Mouse (Mus musculus) heart, embryonic 16.5 days (tissue): ENCODE measurements around the gene Rgs16. TPM values are rescaled to one million over a fixed set of nuclear protein-coding genes. Genes with fewer than 3 reads are reported as not detected.

Experiments used
- ATAC-seq: fragments of 200-750 bp; cut with Nextera tagmentation; replicated peaks from 2 replicates; pipeline ENCODE4 v1.8.0; 2017; ENCODE audit warnings: moderate number of reproducible peaks; ENCODE audit not compliant: insufficient read depth, low FRiP score; ENCODE audit errors: extremely low read depth
- H3K27ac ChIP-seq: fragments of 300-500 bp; sonication (generic); 2 replicates; pipeline ENCODE4 v1.5.1; 2014; ENCODE audit warnings: mild to moderate bottlenecking, low read length, control low read depth, moderate library complexity
- H3K27me3 ChIP-seq: fragments of 300-500 bp; sonication (generic); 2 replicates; pipeline ENCODE4 v1.6.1; 2014; ENCODE audit warnings: low read length, mixed read lengths; ENCODE audit not compliant: control insufficient read depth, insufficient read depth
- H3K36me3 ChIP-seq: fragments of 300-500 bp; sonication (generic); 2 replicates; pipeline ENCODE4 v1.6.1; 2014; ENCODE audit not compliant: control insufficient read depth, insufficient read depth
- H3K4me1 ChIP-seq: fragments of 300-500 bp; sonication (generic); 2 replicates; pipeline ENCODE4 v1.6.1; 2014; ENCODE audit warnings: low read length, mixed read lengths; ENCODE audit not compliant: control insufficient read depth, insufficient read depth
- H3K4me2 ChIP-seq: fragments of 300-500 bp; sonication (generic); 2 replicates; pipeline ENCODE4 v1.6.1; 2014; ENCODE audit warnings: low read depth, mild to moderate bottlenecking, control low read depth, low read length
- H3K4me3 ChIP-seq: fragments of 300-500 bp; sonication (generic); 2 replicates; pipeline ENCODE4 v1.5.1; 2014; ENCODE audit warnings: mild to moderate bottlenecking, control low read depth, low read length
- H3K9ac ChIP-seq: fragments of 300-500 bp; sonication (generic); 2 replicates; pipeline ENCODE4 v1.6.1; 2014; ENCODE audit warnings: low read length, control low read depth
- H3K9me3 ChIP-seq: fragments of 300-500 bp; sonication (generic); replicated peaks from 2 replicates; pipeline ENCODE4 v1.6.1; 2016; ENCODE audit warnings: low read length; ENCODE audit not compliant: control insufficient read depth
- WGBS: fragments of 180-500 bp; shearing (Covaris S2); extraction: QIAGEN DNeasy Blood & Tissue Kit; methylation state at CpG from one replicate; pipeline ENCODE4 v1.1.7; 2014; 5-methylcytosine and 5-hydroxymethylcytosine counted together
- polyA plus RNA-seq: library from polyadenylated mRNA; unstranded; fragments of >200 nt; fragmentation: Nextera tagmentation; extraction: Ambion mirVana; gene quantifications from 2 replicates; pipeline ENCODE4 v1.2.1, GENCODE M21; 2015

Rgs16 gene
- polyA plus RNA-seq = 6.4 and 6.6 TPM in 2 replicates

DNA sequence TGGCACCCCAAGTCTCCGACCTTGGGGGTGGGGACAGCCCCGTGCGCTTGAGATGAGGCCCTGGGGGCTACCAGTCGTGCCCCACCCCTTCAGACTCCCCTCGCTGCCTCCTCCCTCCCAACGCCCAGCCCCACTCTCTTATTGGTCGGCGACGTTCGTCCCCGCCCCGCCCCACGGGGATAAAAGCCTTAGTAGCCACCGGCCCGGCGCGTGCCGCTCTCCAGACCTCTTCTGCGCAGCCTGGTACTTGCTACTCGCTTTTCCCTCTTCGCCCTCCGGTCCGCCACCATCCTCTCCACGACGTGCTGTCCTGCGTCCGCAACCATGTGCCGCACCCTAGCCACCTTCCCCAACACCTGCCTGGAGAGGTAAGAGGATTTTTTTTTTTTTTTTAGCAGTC lies at the start of gene Rgs16:
Gene Rgs16 (plus strand): TSS at position 205 of the 400 bp plus-strand sequence.
- Histone ChIP-seq H3K4me1 (peaks cover 11% of the 10 kb centered on the region), H3K27me3 (peaks cover 23% of the 10 kb centered on the region), H3K9me3 (no peaks in the 10 kb centered on the region), H3K4me3 (peak within 1 kb of the TSS; percentile 59), H3K9ac (peak within 1 kb of the TSS; percentile 70), H3K36me3 (no peaks in the 10 kb centered on the region), H3K27ac (no peak within 1 kb of the TSS), H3K4me2 (peak within 1 kb of the TSS; percentile 87)
- WGBS = 2% methylated on average over 28 of the region's 28 CpGs
- peak; percentile 83 for ATAC-seq

DNA sequence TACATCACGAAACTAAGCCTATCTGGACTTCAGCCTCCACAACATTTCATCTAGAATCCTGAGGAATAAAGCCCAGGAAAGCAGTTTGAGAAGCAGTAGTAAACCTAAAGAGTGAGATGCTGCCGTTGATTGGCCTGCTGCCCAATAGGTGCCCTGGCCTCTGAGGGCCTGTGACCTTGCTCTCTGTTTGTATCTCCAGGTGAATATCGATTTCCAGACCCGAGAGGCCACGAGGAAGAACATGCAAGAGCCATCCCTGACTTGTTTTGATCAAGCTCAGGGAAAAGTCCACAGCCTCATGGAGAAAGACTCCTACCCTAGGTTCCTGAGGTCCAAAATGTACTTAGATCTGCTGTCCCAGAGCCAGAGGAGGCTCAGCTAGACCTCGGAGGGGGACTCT lies 47.6 kb upstream of the Rgs16 start:
- H3K27me3 ChIP-seq = no peaks in the 10 kb centered on the region
- 78% methylated on average over 6 of the region's 6 CpGs for WGBS
- no peak for ATAC-seq
- no peak overlapping the region for H3K9ac ChIP-seq
- no peak overlapping the region for H3K4me3 ChIP-seq
- no peaks in the 10 kb centered on the region for H3K36me3 ChIP-seq
- H3K27ac ChIP-seq = no peak overlapping the region
- no peak overlapping the region for H3K4me2 ChIP-seq
- H3K9me3 ChIP-seq = no peaks in the 10 kb centered on the region
- no peaks in the 10 kb centered on the region for H3K4me1 ChIP-seq

DNA sequence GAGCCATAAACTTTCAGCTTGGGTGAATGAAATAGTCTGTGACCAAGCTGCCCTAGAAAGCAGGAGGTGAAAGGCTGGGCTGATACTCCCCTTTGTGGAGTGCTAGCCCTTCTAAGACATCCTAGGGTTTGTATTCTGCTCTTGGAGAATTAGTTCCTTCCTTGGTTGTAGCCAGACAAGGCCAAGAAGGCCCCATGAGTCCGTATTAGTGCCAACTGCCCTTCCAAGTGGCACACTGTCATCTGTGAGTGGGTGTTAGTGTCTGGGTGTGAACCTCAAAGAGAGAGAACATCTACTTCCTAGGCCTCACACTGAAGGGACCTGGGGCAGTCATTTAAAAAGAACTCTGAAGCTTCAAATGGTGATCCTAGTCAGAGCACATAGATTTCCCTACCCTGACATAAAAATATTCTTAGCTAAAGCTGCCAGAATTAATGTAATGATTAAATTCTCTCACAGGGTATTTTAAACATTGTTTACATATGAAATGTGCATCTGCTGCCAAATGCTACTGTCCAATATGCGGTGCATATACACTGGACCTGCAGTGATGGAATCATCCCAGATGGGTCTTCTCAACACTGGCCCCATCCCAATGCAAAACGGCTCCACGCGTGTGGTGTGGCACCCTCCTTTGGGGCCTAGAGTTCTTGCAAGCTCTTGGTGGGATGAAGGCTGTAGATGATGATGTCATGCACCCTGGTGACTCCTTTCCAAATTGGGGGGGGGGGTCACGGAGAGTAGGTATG lies 45.6 kb upstream of the Rgs16 start:
- Histone ChIP-seq H3K9ac (no peak overlapping the region), H3K4me2 (no peak overlapping the region), H3K27ac (no peak overlapping the region), H3K4me3 (no peak overlapping the region), H3K9me3 (no peaks in the 10 kb centered on the region), H3K27me3 (no peaks in the 10 kb centered on the region), H3K36me3 (no peaks in the 10 kb centered on the region), H3K4me1 (no peaks in the 10 kb centered on the region)
- WGBS = 84% methylated on average over 6 of the region's 6 CpGs
- ATAC-seq = no peak

DNA sequence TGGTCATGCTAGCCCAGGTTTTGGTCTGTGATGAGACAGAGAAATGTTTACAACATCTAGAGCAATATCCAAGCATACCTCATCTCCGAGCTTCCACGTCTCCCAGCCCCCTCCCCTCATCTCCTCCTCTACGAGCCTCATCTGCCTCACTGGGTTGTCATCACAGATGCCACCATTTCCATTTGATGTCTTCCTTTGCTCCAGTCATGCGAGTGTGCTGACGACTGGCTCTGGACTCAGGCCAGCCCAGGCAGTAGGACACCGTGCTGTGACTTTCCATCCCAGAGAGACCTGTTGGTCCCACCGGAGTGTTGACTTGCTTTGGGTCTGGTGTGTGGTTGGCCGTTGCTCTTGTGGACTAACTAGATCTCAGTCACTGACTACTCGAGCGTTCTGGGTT lies 44.8 kb upstream of the Rgs16 start:
- no peak overlapping the region for H3K27ac ChIP-seq
- no peaks in the 10 kb centered on the region for H3K27me3 ChIP-seq
- no peaks in the 10 kb centered on the region for H3K36me3 ChIP-seq
- no peak overlapping the region for H3K4me2 ChIP-seq
- WGBS = 82% methylated on average over 10 of the region's 10 CpGs
- no peaks in the 10 kb centered on the region for H3K9me3 ChIP-seq
- H3K4me1 ChIP-seq = no peaks in the 10 kb centered on the region
- H3K4me3 ChIP-seq = no peak overlapping the region
- no peak for ATAC-seq
- no peak overlapping the region for H3K9ac ChIP-seq

DNA sequence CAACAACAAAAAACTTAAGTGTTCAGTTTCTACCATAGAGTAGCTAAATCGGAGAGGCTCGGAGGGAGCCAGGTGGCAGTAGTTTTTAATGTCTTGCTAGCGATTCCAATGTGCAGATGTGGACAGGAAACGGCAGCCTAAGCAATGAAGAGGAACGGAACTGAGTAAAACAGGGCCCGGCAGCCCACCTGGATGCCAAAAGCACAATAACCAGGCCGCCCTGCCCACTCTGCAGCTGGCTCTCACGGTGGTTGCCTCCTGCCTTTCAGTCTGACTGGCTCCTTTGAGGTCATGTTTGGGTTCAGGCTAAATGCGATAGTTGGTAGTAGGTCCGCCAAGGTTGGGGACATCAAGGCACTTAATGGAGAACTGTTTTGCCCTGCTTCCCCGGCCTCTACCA lies 44.1 kb upstream of the Rgs16 start:
- no peak for ATAC-seq
- no peak overlapping the region for H3K4me2 ChIP-seq
- no peaks in the 10 kb centered on the region for H3K4me1 ChIP-seq
- no peak overlapping the region for H3K4me3 ChIP-seq
- 87% methylated on average over 11 of the region's 11 CpGs for WGBS
- H3K9me3 ChIP-seq = no peaks in the 10 kb centered on the region
- no peak overlapping the region for H3K9ac ChIP-seq
- no peaks in the 10 kb centered on the region for H3K27me3 ChIP-seq
- H3K36me3 ChIP-seq = no peaks in the 10 kb centered on the region
- H3K27ac ChIP-seq = no peak overlapping the region

DNA sequence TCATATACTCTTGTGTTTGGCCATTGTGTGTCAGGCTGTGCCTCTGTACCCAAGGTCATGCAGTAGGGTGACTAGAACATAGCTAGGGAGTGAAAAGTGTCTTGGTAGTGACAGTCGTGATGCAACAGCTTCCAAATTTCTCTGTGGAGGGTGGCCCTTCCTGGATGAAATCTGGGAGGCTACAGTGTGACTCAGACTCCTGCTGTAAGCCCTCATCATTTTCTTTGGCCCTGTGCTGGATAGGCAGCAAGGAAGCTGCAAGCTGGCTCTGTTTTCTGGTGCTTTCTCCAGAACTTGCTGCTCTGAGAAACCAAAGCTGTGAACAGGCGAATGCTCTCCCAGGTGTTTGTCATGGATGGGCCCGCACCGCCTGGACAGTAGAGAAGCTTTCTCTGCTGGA lies 43.6 kb upstream of the Rgs16 start:
- WGBS = 86% methylated on average over 4 of the region's 4 CpGs
- H3K9ac ChIP-seq = no peak overlapping the region
- no peak for ATAC-seq
- H3K4me2 ChIP-seq = no peak overlapping the region
- no peaks in the 10 kb centered on the region for H3K27me3 ChIP-seq
- H3K9me3 ChIP-seq = no peaks in the 10 kb centered on the region
- no peak overlapping the region for H3K27ac ChIP-seq
- H3K4me1 ChIP-seq = no peaks in the 10 kb centered on the region
- H3K4me3 ChIP-seq = no peak overlapping the region
- H3K36me3 ChIP-seq = no peaks in the 10 kb centered on the region

DNA sequence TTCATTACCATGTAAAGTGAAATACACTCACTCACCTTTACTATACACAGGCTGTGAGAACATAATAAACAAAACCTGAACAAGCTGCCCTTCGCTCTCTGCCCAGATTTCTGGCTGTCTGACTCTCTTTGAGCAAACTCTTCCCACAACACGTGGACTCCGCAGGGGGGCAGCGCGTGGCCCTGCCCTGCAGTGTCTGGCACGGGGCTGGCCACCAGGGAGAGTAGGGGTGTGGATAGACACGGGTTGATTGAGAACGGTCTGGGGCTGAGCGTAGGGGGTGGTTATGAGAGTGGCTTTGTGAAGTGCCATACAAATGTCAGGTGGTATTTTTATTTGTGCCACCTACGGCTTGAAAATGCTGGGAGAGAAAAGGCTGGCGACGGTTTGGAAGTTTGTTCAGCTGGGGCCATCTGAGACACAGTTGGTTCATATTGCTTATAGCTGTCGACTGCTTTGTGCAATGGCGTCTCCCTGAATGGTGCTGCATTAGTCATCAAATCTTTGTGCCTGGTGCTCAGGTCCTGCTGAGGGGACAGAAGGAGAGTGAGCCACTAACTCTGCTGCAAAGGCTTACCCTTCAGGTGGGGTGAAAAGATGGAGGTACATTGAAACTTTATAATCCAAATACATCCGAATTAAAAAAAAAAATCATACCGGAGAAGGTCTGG lies 42.4 kb upstream of the Rgs16 start:
- WGBS = 72% methylated on average over 16 of the region's 16 CpGs
- Histone ChIP-seq H3K36me3 (no peaks in the 10 kb centered on the region), H3K27ac (no peak overlapping the region), H3K9ac (no peak overlapping the region), H3K4me1 (no peaks in the 10 kb centered on the region), H3K27me3 (no peaks in the 10 kb centered on the region), H3K4me2 (no peak overlapping the region), H3K4me3 (no peak overlapping the region), H3K9me3 (no peaks in the 10 kb centered on the region)
- no peak for ATAC-seq

DNA sequence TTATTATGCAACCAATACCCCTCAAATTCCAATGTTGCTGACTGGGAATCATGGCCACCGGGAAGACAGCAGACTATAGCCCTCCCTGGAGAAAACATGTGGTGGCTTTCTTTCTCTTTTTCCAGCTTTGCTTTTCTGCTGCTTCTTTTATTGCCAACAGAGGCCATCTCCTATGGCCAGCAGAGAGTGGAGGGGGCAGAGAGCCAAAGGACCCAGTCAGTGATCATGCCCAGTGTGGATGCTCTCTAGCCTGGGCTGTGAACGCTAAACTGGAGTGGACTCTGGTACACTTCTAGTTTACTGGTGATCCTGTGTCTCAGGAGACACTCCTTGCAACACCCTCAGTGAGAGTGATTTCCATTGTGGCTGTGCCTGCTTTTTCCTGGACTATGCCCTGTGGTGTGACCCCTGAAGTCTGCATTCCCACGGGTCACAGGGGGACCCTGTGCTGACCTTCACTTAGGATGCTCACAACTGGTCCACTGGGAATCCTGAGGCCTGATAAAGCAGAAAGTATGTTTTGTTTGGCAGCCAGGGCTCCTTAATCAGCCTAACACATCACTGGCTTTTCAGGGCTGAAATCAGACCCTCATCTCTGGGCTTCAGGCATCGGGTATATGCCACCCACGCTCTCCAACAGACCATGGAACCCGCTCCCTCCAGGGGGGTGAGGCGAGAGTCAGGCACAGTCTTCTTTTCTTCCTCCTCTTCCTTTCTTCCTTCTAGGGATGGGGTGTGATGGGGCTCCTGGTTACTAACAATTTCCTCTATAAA lies 41.7 kb upstream of the Rgs16 start:
- H3K9me3 ChIP-seq = no peaks in the 10 kb centered on the region
- WGBS = 54% methylated on average over 7 of the region's 7 CpGs

More for the DNA sequence above, 41.7 kb upstream of the Rgs16 start:
- no peak overlapping the region for H3K27ac ChIP-seq
- H3K4me3 ChIP-seq = no peak overlapping the region
- no peaks in the 10 kb centered on the region for H3K27me3 ChIP-seq
- no peak for ATAC-seq
- peaks cover 3% of the 10 kb centered on the region for H3K4me1 ChIP-seq
- H3K36me3 ChIP-seq = no peaks in the 10 kb centered on the region
- H3K9ac ChIP-seq = no peak overlapping the region
- no peak overlapping the region for H3K4me2 ChIP-seq
